Mouse (Mus musculus): ENCODE measurements around the gene Sh3kbp1.

Gene Sh3kbp1

DNA sequence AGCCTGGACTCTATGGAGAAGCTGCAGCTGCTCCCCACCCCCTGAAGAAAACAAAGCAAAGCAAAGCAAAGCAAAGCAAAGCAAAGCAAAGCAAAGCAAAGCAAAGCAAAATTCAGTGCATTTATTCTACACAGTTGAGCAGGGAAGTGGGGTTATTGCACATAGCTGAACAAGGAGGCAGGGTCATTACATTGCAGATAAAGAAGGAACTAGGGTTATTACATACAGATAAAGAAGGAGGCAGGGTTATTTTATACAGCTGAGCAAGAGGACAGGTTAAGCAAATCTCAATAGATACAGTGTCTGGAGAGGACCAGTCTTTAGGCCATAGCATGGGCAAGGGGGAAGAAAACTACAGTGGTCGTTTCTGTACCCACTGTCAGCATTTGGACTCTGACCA is 177.3 kb downstream of the Sh3kbp1 start:
- Histone ChIP-seq H3K4me3 (replicated peaks; ENCODE audit: low read length) (no peak overlapping the region), H3K9me3 (ENCODE audit: low read length) (no peaks in the 10 kb centered on the region), H3K4me1 (replicated peaks; ENCODE audit: low read depth, low read length) (no peaks in the 10 kb centered on the region), H3K27me3 (ENCODE audit: insufficient read depth, low read length) (no peaks in the 10 kb centered on the region), H3K36me3 (ENCODE audit: insufficient read depth, low read length) (no peaks in the 10 kb centered on the region)
- TF ChIP-seq NANOG (IDR thresholded peaks at IDR 0.05; ENCODE audit: borderline replicate concordance, low read length) (no peak), CTCF (conservative IDR thresholded peaks at IDR 0.05; ENCODE audit: low read length) (no peak), POU5F1 (IDR thresholded peaks at IDR 0.05; ENCODE audit: borderline replicate concordance, low read length) (no peak)

DNA sequence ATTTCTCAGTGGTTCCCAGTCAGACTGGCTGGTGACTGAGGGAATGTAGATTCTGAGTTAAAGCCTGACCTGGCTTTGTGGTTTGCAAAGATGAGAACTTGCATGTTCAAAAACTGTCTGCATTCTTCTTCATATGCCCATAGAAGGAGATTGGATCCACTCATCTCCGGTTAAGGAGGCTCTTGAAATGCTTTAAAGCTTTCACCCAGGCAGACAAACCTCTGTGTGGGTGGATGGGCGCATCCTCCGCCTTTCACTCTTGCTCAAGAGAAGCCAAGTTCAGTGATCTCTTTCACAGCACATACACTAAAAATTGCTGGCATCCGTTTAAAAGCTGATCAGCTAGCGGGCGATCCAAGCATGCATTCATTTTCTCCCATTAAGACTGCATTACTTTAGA is 182.4 kb downstream of the Sh3kbp1 start:
- TF ChIP-seq NANOG (IDR thresholded peaks at IDR 0.05; ENCODE audit: borderline replicate concordance, low read length) (no peak), POU5F1 (IDR thresholded peaks at IDR 0.05; ENCODE audit: borderline replicate concordance, low read length) (no peak), CTCF (conservative IDR thresholded peaks at IDR 0.05; ENCODE audit: low read length) (no peak)
- no peaks in the 10 kb centered on the region for H3K36me3 ChIP-seq (ENCODE audit: insufficient read depth, low read length)
- H3K4me1 ChIP-seq (replicated peaks; ENCODE audit: low read depth, low read length): no peaks in the 10 kb centered on the region
- no peaks in the 10 kb centered on the region for H3K27me3 ChIP-seq (ENCODE audit: insufficient read depth, low read length)
- H3K4me3 ChIP-seq (replicated peaks; ENCODE audit: low read length): no peak overlapping the region
- no peaks in the 10 kb centered on the region for H3K9me3 ChIP-seq (ENCODE audit: low read length)

DNA sequence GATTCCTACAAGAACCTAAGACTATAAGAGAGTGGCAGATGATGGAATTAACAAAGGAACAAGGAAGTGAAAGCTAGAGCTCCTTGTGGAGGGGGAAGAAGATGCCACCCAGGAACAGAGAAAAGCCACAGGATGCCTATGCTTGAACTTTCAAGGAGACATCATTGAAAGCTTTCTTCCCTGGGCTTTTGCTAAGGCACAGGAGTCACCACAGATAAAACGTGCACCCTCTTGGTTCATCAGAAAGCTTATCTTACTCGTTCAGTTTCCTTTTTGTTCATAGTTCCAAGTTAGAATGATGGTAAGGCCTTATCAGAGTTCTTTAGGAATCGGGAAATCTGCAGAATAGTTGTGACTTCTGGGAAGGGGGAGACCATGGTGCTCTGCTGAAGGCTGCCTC is 183.4 kb downstream of the Sh3kbp1 start:
- no peaks in the 10 kb centered on the region for H3K36me3 ChIP-seq (ENCODE audit: insufficient read depth, low read length)
- no peaks in the 10 kb centered on the region for H3K4me1 ChIP-seq (replicated peaks; ENCODE audit: low read depth, low read length)
- H3K27me3 ChIP-seq (ENCODE audit: insufficient read depth, low read length): no peaks in the 10 kb centered on the region
- no peaks in the 10 kb centered on the region for H3K9me3 ChIP-seq (ENCODE audit: low read length)
- no peak overlapping the region for H3K4me3 ChIP-seq (replicated peaks; ENCODE audit: low read length)
- TF ChIP-seq POU5F1 (IDR thresholded peaks at IDR 0.05; ENCODE audit: borderline replicate concordance, low read length) (no peak), CTCF (conservative IDR thresholded peaks at IDR 0.05; ENCODE audit: low read length) (no peak), NANOG (IDR thresholded peaks at IDR 0.05; ENCODE audit: borderline replicate concordance, low read length) (no peak)

DNA sequence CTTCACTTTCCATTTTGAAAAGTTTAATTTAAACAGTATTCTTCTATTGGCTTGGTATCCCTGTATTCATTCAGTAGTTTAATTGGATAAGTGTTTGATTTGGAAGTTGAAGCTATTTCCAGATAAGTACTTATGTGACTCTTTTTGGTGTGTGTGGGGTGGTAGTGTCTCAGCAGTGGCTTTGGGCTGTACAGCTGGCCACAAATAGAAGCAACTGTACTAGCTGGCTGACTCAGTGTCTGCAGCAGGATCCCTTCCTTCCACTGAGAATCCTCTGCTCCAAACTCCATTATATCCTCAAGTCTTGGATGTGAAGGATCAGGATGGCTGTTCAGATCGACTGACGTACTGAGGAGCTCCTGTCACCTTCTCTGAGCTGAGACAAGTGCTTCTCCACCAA is 190.4 kb downstream of the Sh3kbp1 start:
- no peak for TF ChIP-seq NANOG (IDR thresholded peaks at IDR 0.05; ENCODE audit: borderline replicate concordance, low read length)
- no peak for TF ChIP-seq POU5F1 (IDR thresholded peaks at IDR 0.05; ENCODE audit: borderline replicate concordance, low read length)
- no peak for TF ChIP-seq CTCF (conservative IDR thresholded peaks at IDR 0.05; ENCODE audit: low read length)
- Histone ChIP-seq H3K4me3 (replicated peaks; ENCODE audit: low read length) (no peak overlapping the region), H3K27me3 (ENCODE audit: insufficient read depth, low read length) (no peaks in the 10 kb centered on the region), H3K36me3 (ENCODE audit: insufficient read depth, low read length) (no peaks in the 10 kb centered on the region), H3K9me3 (ENCODE audit: low read length) (no peaks in the 10 kb centered on the region), H3K4me1 (replicated peaks; ENCODE audit: low read depth, low read length) (no peaks in the 10 kb centered on the region)

DNA sequence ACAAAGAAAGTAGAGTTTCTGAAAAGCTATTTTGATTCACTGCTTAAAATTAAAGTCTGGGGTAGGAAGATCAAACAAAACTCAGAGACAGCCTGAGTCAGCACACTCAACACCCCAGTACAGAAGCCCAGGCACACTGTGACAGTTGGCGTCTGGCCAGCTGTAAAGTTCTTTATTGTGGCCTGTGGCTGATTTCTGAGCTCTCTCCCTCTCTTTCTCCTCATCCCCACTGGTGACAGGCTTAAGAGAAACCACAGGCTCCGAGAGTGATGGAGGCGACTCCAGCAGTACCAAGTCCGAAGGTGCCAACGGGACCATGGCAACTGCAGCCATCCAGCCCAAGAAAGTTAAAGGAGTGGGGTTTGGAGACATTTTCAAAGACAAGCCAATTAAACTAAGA is 201.1 kb downstream of the Sh3kbp1 start:
- Histone ChIP-seq H3K4me1 (replicated peaks; ENCODE audit: low read depth, low read length) (no peaks in the 10 kb centered on the region), H3K27me3 (ENCODE audit: insufficient read depth, low read length) (no peaks in the 10 kb centered on the region), H3K36me3 (ENCODE audit: insufficient read depth, low read length) (no peaks in the 10 kb centered on the region), H3K4me3 (replicated peaks; ENCODE audit: low read length) (no peak overlapping the region), H3K9me3 (ENCODE audit: low read length) (no peaks in the 10 kb centered on the region)
- TF ChIP-seq NANOG (IDR thresholded peaks at IDR 0.05; ENCODE audit: borderline replicate concordance, low read length) (no peak), CTCF (conservative IDR thresholded peaks at IDR 0.05; ENCODE audit: low read length) (no peak), POU5F1 (IDR thresholded peaks at IDR 0.05; ENCODE audit: borderline replicate concordance, low read length) (no peak)

DNA sequence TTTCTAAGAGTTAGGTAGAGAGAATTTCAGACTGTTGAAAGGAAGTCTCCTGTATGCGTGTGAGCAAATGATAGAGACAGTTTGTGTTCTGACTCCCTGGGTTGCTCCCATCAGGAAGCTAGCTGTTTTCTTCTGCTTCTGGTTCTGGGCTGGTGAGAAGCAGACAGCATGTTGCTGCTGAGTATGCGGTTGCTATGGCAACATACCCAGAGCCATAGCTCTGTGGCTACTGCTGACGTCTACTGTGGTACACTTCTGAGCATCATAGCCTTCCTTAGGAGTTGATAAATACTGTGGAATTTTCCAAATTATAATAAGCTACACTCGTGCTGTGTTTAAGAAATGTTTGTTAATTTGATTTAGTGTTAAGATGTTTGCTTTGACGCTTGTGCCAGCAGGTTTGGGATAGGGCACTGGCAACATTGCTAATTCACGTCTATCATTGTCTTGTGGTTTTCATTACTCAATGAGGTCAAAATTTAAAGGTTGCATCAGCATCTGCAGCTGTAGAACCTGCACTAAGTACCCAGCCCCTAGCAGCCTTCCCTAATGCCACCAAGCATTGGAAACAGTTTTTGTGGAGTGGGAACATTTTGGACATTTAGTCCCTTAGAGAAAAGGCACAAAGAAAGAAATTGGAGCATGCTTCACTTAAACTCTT is 202.2 kb downstream of the Sh3kbp1 start:
- TF ChIP-seq POU5F1 (IDR thresholded peaks at IDR 0.05; ENCODE audit: borderline replicate concordance, low read length) (no peak), CTCF (conservative IDR thresholded peaks at IDR 0.05; ENCODE audit: low read length) (no peak), NANOG (IDR thresholded peaks at IDR 0.05; ENCODE audit: borderline replicate concordance, low read length) (no peak)
- no peaks in the 10 kb centered on the region for H3K4me1 ChIP-seq (replicated peaks; ENCODE audit: low read depth, low read length)

DNA sequence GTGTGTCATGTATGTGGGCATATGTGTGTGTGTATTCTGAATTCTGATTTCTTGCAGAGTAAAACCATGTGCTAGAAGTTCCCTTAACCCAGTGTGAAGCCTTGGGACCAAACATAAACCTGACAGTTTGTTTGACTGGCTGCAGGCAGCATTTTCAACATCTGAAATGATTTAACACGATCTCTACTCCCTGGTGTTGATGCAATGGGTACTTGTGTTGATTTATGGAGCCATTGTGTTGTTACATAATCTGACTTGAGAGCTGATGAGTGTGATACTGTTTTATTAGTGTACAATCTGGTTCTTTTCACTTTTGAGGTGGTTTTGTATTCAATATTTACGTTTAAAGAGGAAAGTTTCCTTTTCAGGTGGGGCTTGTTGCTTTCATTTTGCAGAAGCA is 204.1 kb downstream of the Sh3kbp1 start:
- Histone ChIP-seq H3K4me1 (replicated peaks; ENCODE audit: low read depth, low read length) (no peaks in the 10 kb centered on the region), H3K9me3 (ENCODE audit: low read length) (no peaks in the 10 kb centered on the region), H3K36me3 (ENCODE audit: insufficient read depth, low read length) (no peaks in the 10 kb centered on the region), H3K4me3 (replicated peaks; ENCODE audit: low read length) (no peak overlapping the region), H3K27me3 (ENCODE audit: insufficient read depth, low read length) (no peaks in the 10 kb centered on the region)
- TF ChIP-seq NANOG (IDR thresholded peaks at IDR 0.05; ENCODE audit: borderline replicate concordance, low read length): no peak
- no peak for TF ChIP-seq POU5F1 (IDR thresholded peaks at IDR 0.05; ENCODE audit: borderline replicate concordance, low read length)
- no peak for TF ChIP-seq CTCF (conservative IDR thresholded peaks at IDR 0.05; ENCODE audit: low read length)

More for the DNA sequence above, 202.2 kb downstream of the Sh3kbp1 start:
- H3K36me3 ChIP-seq (ENCODE audit: insufficient read depth, low read length): no peaks in the 10 kb centered on the region
- H3K9me3 ChIP-seq (ENCODE audit: low read length): no peaks in the 10 kb centered on the region
- no peaks in the 10 kb centered on the region for H3K27me3 ChIP-seq (ENCODE audit: insufficient read depth, low read length)
- H3K4me3 ChIP-seq (replicated peaks; ENCODE audit: low read length): no peak overlapping the region

DNA sequence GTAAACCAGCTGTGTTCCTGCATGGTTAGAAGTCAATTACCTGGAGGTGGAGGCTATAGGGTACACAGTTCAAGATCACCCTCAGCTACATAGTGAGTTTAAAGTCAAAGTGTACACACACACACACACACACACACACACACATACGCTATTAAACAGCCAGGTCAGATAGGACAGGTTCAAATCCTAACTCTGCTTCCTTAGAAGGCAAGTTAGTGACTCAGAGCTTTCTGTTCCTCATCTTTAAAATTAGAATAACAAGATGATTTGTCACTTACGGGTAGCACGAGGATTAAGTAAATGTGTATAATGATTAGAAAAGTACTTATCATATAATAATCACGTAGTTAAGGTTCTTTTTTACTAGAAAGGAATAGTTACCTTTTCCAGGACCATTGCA is 208.2 kb downstream of the Sh3kbp1 start:
- no peaks in the 10 kb centered on the region for H3K4me1 ChIP-seq (replicated peaks; ENCODE audit: low read depth, low read length)
- H3K9me3 ChIP-seq (ENCODE audit: low read length): no peaks in the 10 kb centered on the region
- no peak overlapping the region for H3K4me3 ChIP-seq (replicated peaks; ENCODE audit: low read length)
- no peaks in the 10 kb centered on the region for H3K36me3 ChIP-seq (ENCODE audit: insufficient read depth, low read length)
- no peaks in the 10 kb centered on the region for H3K27me3 ChIP-seq (ENCODE audit: insufficient read depth, low read length)
- TF ChIP-seq CTCF (conservative IDR thresholded peaks at IDR 0.05; ENCODE audit: low read length): no peak

DNA sequence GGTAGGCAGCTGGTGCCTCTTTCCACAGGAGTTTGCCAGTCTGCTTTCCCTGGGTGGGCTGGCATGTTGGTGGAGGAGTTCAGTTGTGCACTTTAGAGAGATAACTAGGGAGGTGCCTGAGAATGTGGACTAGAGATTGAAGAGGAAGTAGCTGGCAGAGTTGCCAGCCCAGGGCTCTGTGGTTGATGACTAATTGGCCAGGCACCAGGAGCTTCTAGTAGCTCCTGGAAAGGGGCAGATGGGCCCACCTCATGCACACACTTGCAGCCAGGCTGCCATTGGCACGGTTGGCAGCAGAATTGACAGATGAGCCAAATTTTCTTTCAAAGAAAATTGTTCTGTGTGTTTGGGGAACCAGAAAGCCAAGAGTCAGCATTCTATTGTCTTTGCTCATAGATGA is 210.3 kb downstream of the Sh3kbp1 start:
- Histone ChIP-seq H3K9me3 (ENCODE audit: low read length) (no peaks in the 10 kb centered on the region), H3K4me1 (replicated peaks; ENCODE audit: low read depth, low read length) (0 out of 2 replicates have a peak, but pooled peaks cover 3% of the 10 kb centered on the region), H3K4me3 (replicated peaks; ENCODE audit: low read length) (no peak overlapping the region), H3K27me3 (ENCODE audit: insufficient read depth, low read length) (no peaks in the 10 kb centered on the region), H3K36me3 (ENCODE audit: insufficient read depth, low read length) (no peaks in the 10 kb centered on the region)
- TF ChIP-seq CTCF (conservative IDR thresholded peaks at IDR 0.05; ENCODE audit: low read length) (no peak), POU5F1 (IDR thresholded peaks at IDR 0.05; ENCODE audit: borderline replicate concordance, low read length) (no peak), NANOG (IDR thresholded peaks at IDR 0.05; ENCODE audit: borderline replicate concordance, low read length) (no peak)

Data from E14TG2a.4 (cell line).